Mouse (Mus musculus): ENCODE data around the gene Litaf.

DNA sequence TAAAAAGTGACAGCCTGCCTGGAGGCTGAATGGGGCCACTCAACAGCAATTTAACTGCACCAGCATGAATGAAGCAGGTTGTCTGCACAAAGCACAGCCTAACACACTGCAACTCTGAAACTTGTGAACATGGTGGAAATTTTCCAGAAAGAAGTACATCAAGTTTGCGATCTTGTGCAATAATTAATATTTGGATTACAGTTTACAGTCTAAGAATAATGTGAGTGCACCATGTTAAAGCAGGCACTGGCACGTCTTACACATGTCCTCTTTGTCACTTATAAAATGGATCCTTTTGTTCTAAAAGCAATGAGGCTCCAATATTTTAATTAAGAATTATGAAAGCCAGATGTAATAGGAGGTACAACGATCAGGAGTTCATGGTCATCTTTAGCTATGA, 31.3 kb upstream of the Litaf start:
- TF ChIP-seq POLR2A (IDR thresholded peaks at IDR 0.05; ENCODE audit: insufficient read depth, low read length) (no peak), CTCF (IDR thresholded peaks at IDR 0.05; ENCODE audit: low read depth, low read length) (no peak)
